Mouse (Mus musculus) hindbrain, embryonic 10.5 days (tissue): ENCODE data around the gene Ints14. TPM values are rescaled to one million over a fixed set of nuclear protein-coding genes. Genes with fewer than 3 reads are reported as not detected.
A peak's percentile ranks its signal among the peaks of the same experiment; 100 is the strongest.
"Not testable (repeated sequence)": the region's sequence is repeated elsewhere in the genome, so short reads cannot be mapped to it uniquely, and the experiment has no call there.

Source experiments
- DNase-seq: peaks from one replicate; pipeline ENCODE4 v3.0.0-alpha.2; 2017; ENCODE audit warnings: low spot score
- H3K27ac ChIP-seq: fragments of 300-500 bp; sonication (generic); 2 replicates; pipeline ENCODE4 v1.5.1; 2016; ENCODE audit warnings: mild to moderate bottlenecking, moderate library complexity
- H3K27me3 ChIP-seq: fragments of 300-500 bp; sonication (generic); 2 replicates; pipeline ENCODE4 v1.6.1; 2016; ENCODE audit warnings: mild to moderate bottlenecking; ENCODE audit not compliant: poor library complexity, insufficient read depth, severe bottlenecking
- H3K36me3 ChIP-seq: fragments of 300-500 bp; sonication (generic); 2 replicates; pipeline ENCODE4 v1.6.1; 2016; ENCODE audit warnings: mild to moderate bottlenecking, moderate library complexity
- H3K4me1 ChIP-seq: fragments of 300-500 bp; sonication (generic); replicated peaks from 2 replicates; pipeline ENCODE4 v1.6.1; 2016; ENCODE audit warnings: mild to moderate bottlenecking
- H3K4me3 ChIP-seq: fragments of 300-500 bp; sonication (generic); 2 replicates; pipeline ENCODE4 v1.5.1; 2016; ENCODE audit warnings: mild to moderate bottlenecking, moderate library complexity
- H3K9me3 ChIP-seq: fragments of 300-500 bp; sonication (generic); 2 replicates; pipeline ENCODE4 v1.6.1; 2016; ENCODE audit warnings: mild to moderate bottlenecking, moderate library complexity
- WGBS: fragments of 180-500 bp; shearing (Covaris S2); methylation state at CpG from one replicate; pipeline ENCODE4 v1.1.7; 2016; 5-methylcytosine and 5-hydroxymethylcytosine counted together
- polyA plus RNA-seq: library from polyadenylated mRNA; unstranded; fragments of >200 nt; fragmentation: Nextera tagmentation; extraction: Ambion mirVana; gene quantifications from 2 replicates; pipeline ENCODE4 v1.2.1, GENCODE M21; 2016

Gene Ints14
- polyA plus RNA-seq, 1 experiment from 2014 or later, result 64.9 TPM

GRCm38 (mm10) chr9:65027241-65027640 lies 66.5 kb downstream of the Ints14 start:
- Histone ChIP-seq H3K4me1 (peaks cover 8% of the 10 kb centered on the region), H3K36me3 (no peaks in the 10 kb centered on the region), H3K27ac (no peak overlapping the region), H3K4me3 (no peak overlapping the region), H3K27me3 (no peaks in the 10 kb centered on the region), H3K9me3 (no peaks in the 10 kb centered on the region)
- 84% methylated on average over 7 of the region's 7 CpGs for WGBS
- no peak for DNase-seq

GRCm38 (mm10) chr9:65028313-65028712 lies 67.6 kb downstream of the Ints14 start:
- no peak for DNase-seq
- H3K36me3 ChIP-seq, result no peaks in the 10 kb centered on the region
- WGBS, result 90% methylated on average over 5 of the region's 5 CpGs
- no peaks in the 10 kb centered on the region for H3K9me3 ChIP-seq
- peaks cover 11% of the 10 kb centered on the region for H3K4me1 ChIP-seq
- no peaks in the 10 kb centered on the region for H3K27me3 ChIP-seq
- no peak overlapping the region for H3K27ac ChIP-seq
- H3K4me3 ChIP-seq, result no peak overlapping the region

- not testable (repeated sequence) for H3K27ac ChIP-seq, H3K27me3 ChIP-seq, DNase-seq, H3K4me3 ChIP-seq, H3K9me3 ChIP-seq
- H3K4me1 ChIP-seq, result peaks cover 13% of the 10 kb centered on the region
- WGBS, result 73% methylated on average over 5 of the region's 5 CpGs
- peaks cover 11% of the 10 kb centered on the region; the same call in 1 of the 2 replicates for H3K36me3 ChIP-seq
Observed at GRCm38 (mm10) chr9:65031355-65031754, 70.7 kb downstream of the Ints14 start.

- Histone ChIP-seq H3K9me3 (no peaks in the 10 kb centered on the region), H3K27me3 (no peaks in the 10 kb centered on the region), H3K4me3 (peak overlapping the region; percentile 99), H3K4me1 (peaks cover 13% of the 10 kb centered on the region), H3K36me3 (peaks cover 17% of the 10 kb centered on the region), H3K27ac (peak overlapping the region; percentile 97; the same call in 1 of the 2 replicates)
- 33% methylated on average over 4 of the region's 4 CpGs for WGBS
- DNase-seq, result no peak
Observed at GRCm38 (mm10) chr9:65031894-65032268, 71.2 kb downstream of the Ints14 start.

- H3K4me1 ChIP-seq, result peaks cover 13% of the 10 kb centered on the region
- H3K36me3 ChIP-seq, result peaks cover 23% of the 10 kb centered on the region
- WGBS, result under 1% methylated on average over 85 of the region's 85 CpGs
- no peaks in the 10 kb centered on the region for H3K27me3 ChIP-seq
- peak; percentile 94 for DNase-seq
- H3K4me3 ChIP-seq, result peak within 1 kb of the TSS; percentile 99
- peak within 1 kb of the TSS; percentile 97 for H3K27ac ChIP-seq
- H3K9me3 ChIP-seq, result no peaks in the 10 kb centered on the region
Observed at GRCm38 (mm10) chr9:65032269-65033108, 71.8 kb downstream of the Ints14 start, which contains the start of gene Dpp8. Gene Dpp8 (plus strand): TSS chr9:65032414.

- H3K27me3 ChIP-seq, result no peaks in the 10 kb centered on the region
- WGBS, result 96% methylated on average over 1 of the region's 1 CpGs
- peaks cover 62% of the 10 kb centered on the region for H3K36me3 ChIP-seq
- peaks cover 13% of the 10 kb centered on the region for H3K4me1 ChIP-seq
- DNase-seq, result no peak
- H3K4me3 ChIP-seq, result no peak overlapping the region
- no peaks in the 10 kb centered on the region for H3K9me3 ChIP-seq
- H3K27ac ChIP-seq, result no peak overlapping the region
Observed at GRCm38 (mm10) chr9:65036456-65036855, 75.8 kb downstream of the Ints14 start.

Other genes starting within 250 kb of the Ints14 start
- gene Rab11a, start 223.1 kb upstream of the Ints14 start, polyA plus RNA-seq, result 290 and 299 TPM in 2 replicates
- gene Dennd4a, start 149.6 kb upstream of the Ints14 start, polyA plus RNA-seq, result 8.0 and 8.8 TPM in 2 replicates
- 0.05 TPM in 1 of 2 replicates, not detected in the other for gene Slc24a1, start 9.3 kb upstream of the Ints14 start, polyA plus RNA-seq
- 108 and 115 TPM in 2 replicates for gene Hacd3, start 60.8 kb downstream of the Ints14 start, polyA plus RNA-seq
- 38.5 and 39.9 TPM in 2 replicates for gene Dpp8, start 71.5 kb downstream of the Ints14 start, polyA plus RNA-seq
- 8.3 and 10.4 TPM in 2 replicates for gene Igdcc4, start 140.6 kb downstream of the Ints14 start, polyA plus RNA-seq
- gene Igdcc3, start 180.3 kb downstream of the Ints14 start, polyA plus RNA-seq, result 218 and 357 TPM in 2 replicates
- 7.7 and 8.0 TPM in 2 replicates for gene Parp16, start 234.4 kb downstream of the Ints14 start, polyA plus RNA-seq